Mouse (Mus musculus): ENCODE data around the gene Olfr506. TPM values are rescaled to one million over a fixed set of nuclear protein-coding genes. Genes with fewer than 3 reads are reported as not detected.
"Not testable (repeated sequence)": the region's sequence is repeated elsewhere in the genome, so short reads cannot be mapped to it uniquely, and the experiment has no call there.

The Olfr506 gene
- not detected in 2 replicates for polyA plus RNA-seq (2014; fragmentation: Nextera tagmentation; extraction: Ambion mirVana)

GRCm38 (mm10) chr7:108610487-108610886 is at the start of gene Olfr506:
TSS of gene Olfr506 (plus strand) at chr7:108610787.
- Histone ChIP-seq H3K4me1 (ENCODE audit: control insufficient read depth, insufficient read depth, low read length) (no peaks in the 10 kb centered on the region), H3K27me3 (ENCODE audit: control insufficient read depth, insufficient read depth, low read length) (no peaks in the 10 kb centered on the region), H3K36me3 (ENCODE audit: control insufficient read depth, insufficient read depth, low read length) (no peaks in the 10 kb centered on the region), H3K9me3 (ENCODE audit: control insufficient read depth, low read length) (no peaks in the 10 kb centered on the region), H3K27ac (ENCODE audit: low read depth, low read length) (no peak within 1 kb of the TSS), H3K9ac (ENCODE audit: low read length) (no peak within 1 kb of the TSS), H3K4me2 (ENCODE audit: low read depth) (no peak within 1 kb of the TSS), H3K4me3 (ENCODE audit: low read depth, low read length) (no peak within 1 kb of the TSS)
- DNase-seq (ENCODE audit: low spot score) (no peak), ATAC-seq (ENCODE audit: insufficient read depth, low FRiP score, low TSS enrichment) (no peak)

GRCm38 (mm10) chr7:108565693-108566092 is 44.9 kb upstream of the Olfr506 start, which contains the start of gene Olfr504:
TSS of gene Olfr504 (minus strand) at chr7:108565793.
- Histone ChIP-seq H3K36me3 (ENCODE audit: control insufficient read depth, insufficient read depth, low read length) (no peaks in the 10 kb centered on the region), H3K9ac (ENCODE audit: low read length) (no peak within 1 kb of the TSS), H3K4me2 (ENCODE audit: low read depth) (no peak within 1 kb of the TSS), H3K9me3 (ENCODE audit: control insufficient read depth, low read length) (no peaks in the 10 kb centered on the region), H3K27me3 (ENCODE audit: control insufficient read depth, insufficient read depth, low read length) (no peaks in the 10 kb centered on the region), H3K4me3 (ENCODE audit: low read depth, low read length) (no peak within 1 kb of the TSS), H3K4me1 (ENCODE audit: control insufficient read depth, insufficient read depth, low read length) (no peaks in the 10 kb centered on the region), H3K27ac (ENCODE audit: low read depth, low read length) (no peak within 1 kb of the TSS)
- no peak for ATAC-seq (ENCODE audit: insufficient read depth, low FRiP score, low TSS enrichment)
- WGBS, result 88% methylated on average over 1 of the region's 1 CpGs
- DNase-seq (ENCODE audit: low spot score), result no peak

- DNase-seq (ENCODE audit: low spot score), result no peak
- Histone ChIP-seq H3K9me3 (ENCODE audit: control insufficient read depth, low read length) (no peaks in the 10 kb centered on the region), H3K9ac (ENCODE audit: low read length) (no peak overlapping the region), H3K4me3 (ENCODE audit: low read depth, low read length) (no peak overlapping the region), H3K36me3 (ENCODE audit: control insufficient read depth, insufficient read depth, low read length) (no peaks in the 10 kb centered on the region), H3K27ac (ENCODE audit: low read depth, low read length) (no peak overlapping the region), H3K27me3 (ENCODE audit: control insufficient read depth, insufficient read depth, low read length) (no peaks in the 10 kb centered on the region), H3K4me2 (ENCODE audit: low read depth) (no peak overlapping the region), H3K4me1 (ENCODE audit: control insufficient read depth, insufficient read depth, low read length) (no peaks in the 10 kb centered on the region)
- no peak for ATAC-seq (ENCODE audit: insufficient read depth, low FRiP score, low TSS enrichment)
- 90% methylated on average over 1 of the region's 1 CpGs for WGBS
Measured at GRCm38 (mm10) chr7:108589797-108590196, 20.8 kb upstream of the Olfr506 start.

GRCm38 (mm10) chr7:108601916-108602315 is 8.7 kb upstream of the Olfr506 start:
- WGBS, result 84% methylated on average over 3 of the region's 3 CpGs
- not testable (repeated sequence) for H3K4me3 ChIP-seq (ENCODE audit: low read depth, low read length); DNase-seq (ENCODE audit: low spot score); H3K4me1 ChIP-seq (ENCODE audit: control insufficient read depth, insufficient read depth, low read length); H3K36me3 ChIP-seq (ENCODE audit: control insufficient read depth, insufficient read depth, low read length); H3K27me3 ChIP-seq (ENCODE audit: control insufficient read depth, insufficient read depth, low read length); ATAC-seq (ENCODE audit: insufficient read depth, low FRiP score, low TSS enrichment); H3K9ac ChIP-seq (ENCODE audit: low read length); H3K9me3 ChIP-seq (ENCODE audit: control insufficient read depth, low read length); H3K4me2 ChIP-seq (ENCODE audit: low read depth); H3K27ac ChIP-seq (ENCODE audit: low read depth, low read length)

- H3K9ac ChIP-seq (ENCODE audit: low read length), result no peak overlapping the region
- no peak for ATAC-seq (ENCODE audit: insufficient read depth, low FRiP score, low TSS enrichment)
Measured at GRCm38 (mm10) chr7:108614110-108614509, 3.5 kb downstream of the Olfr506 start.

GRCm38 (mm10) chr7:108616781-108617180 is 6.2 kb downstream of the Olfr506 start:
- not testable (repeated sequence) for DNase-seq (ENCODE audit: low spot score); H3K4me3 ChIP-seq (ENCODE audit: low read depth, low read length); H3K9ac ChIP-seq (ENCODE audit: low read length); H3K27ac ChIP-seq (ENCODE audit: low read depth, low read length); H3K36me3 ChIP-seq (ENCODE audit: control insufficient read depth, insufficient read depth, low read length); H3K4me1 ChIP-seq (ENCODE audit: control insufficient read depth, insufficient read depth, low read length); H3K27me3 ChIP-seq (ENCODE audit: control insufficient read depth, insufficient read depth, low read length); ATAC-seq (ENCODE audit: insufficient read depth, low FRiP score, low TSS enrichment); H3K4me2 ChIP-seq (ENCODE audit: low read depth); H3K9me3 ChIP-seq (ENCODE audit: control insufficient read depth, low read length)
- 63% methylated on average over 3 of the region's 3 CpGs for WGBS

More at GRCm38 (mm10) chr7:108614110-108614509, 3.5 kb downstream of the Olfr506 start:
- Histone ChIP-seq H3K9me3 (ENCODE audit: control insufficient read depth, low read length) (no peaks in the 10 kb centered on the region), H3K27ac (ENCODE audit: low read depth, low read length) (no peak overlapping the region), H3K4me2 (ENCODE audit: low read depth) (no peak overlapping the region), H3K4me3 (ENCODE audit: low read depth, low read length) (no peak overlapping the region), H3K27me3 (ENCODE audit: control insufficient read depth, insufficient read depth, low read length) (no peaks in the 10 kb centered on the region), H3K36me3 (ENCODE audit: control insufficient read depth, insufficient read depth, low read length) (no peaks in the 10 kb centered on the region), H3K4me1 (ENCODE audit: control insufficient read depth, insufficient read depth, low read length) (no peaks in the 10 kb centered on the region)
- DNase-seq (ENCODE audit: low spot score), result no peak
- 73% methylated on average over 2 of the region's 2 CpGs for WGBS

GRCm38 (mm10) chr7:108621514-108621913 is 10.9 kb downstream of the Olfr506 start, which contains the start of gene Olfr507:
TSS of gene Olfr507 (plus strand) at chr7:108621814.
- Histone ChIP-seq H3K27me3 (ENCODE audit: control insufficient read depth, insufficient read depth, low read length) (no peaks in the 10 kb centered on the region), H3K9me3 (ENCODE audit: control insufficient read depth, low read length) (no peaks in the 10 kb centered on the region), H3K9ac (ENCODE audit: low read length) (no peak within 1 kb of the TSS), H3K4me2 (ENCODE audit: low read depth) (no peak within 1 kb of the TSS), H3K36me3 (ENCODE audit: control insufficient read depth, insufficient read depth, low read length) (no peaks in the 10 kb centered on the region), H3K27ac (ENCODE audit: low read depth, low read length) (no peak within 1 kb of the TSS), H3K4me3 (ENCODE audit: low read depth, low read length) (no peak within 1 kb of the TSS), H3K4me1 (ENCODE audit: control insufficient read depth, insufficient read depth, low read length) (no peaks in the 10 kb centered on the region)
- WGBS, result 78% methylated on average over 2 of the region's 2 CpGs
- DNase-seq (ENCODE audit: low spot score) (no peak), ATAC-seq (ENCODE audit: insufficient read depth, low FRiP score, low TSS enrichment) (no peak)

- no peak within 1 kb of the TSS for H3K4me2 ChIP-seq (ENCODE audit: low read depth)
Measured at GRCm38 (mm10) chr7:108629694-108630093, 19.1 kb downstream of the Olfr506 start, which contains the start of gene Olfr508. TSS of gene Olfr508 (plus strand) at chr7:108629994.

GRCm38 (mm10) chr7:108651806-108652205 is 41.2 kb downstream of the Olfr506 start, which contains the start of gene Olfr509:
TSS of gene Olfr509 (minus strand) at chr7:108651906.
- no peak for DNase-seq (ENCODE audit: low spot score)
- ATAC-seq (ENCODE audit: insufficient read depth, low FRiP score, low TSS enrichment), result no peak

More at GRCm38 (mm10) chr7:108629694-108630093, 19.1 kb downstream of the Olfr506 start, which contains the start of gene Olfr508:
- Histone ChIP-seq H3K4me1 (ENCODE audit: control insufficient read depth, insufficient read depth, low read length) (no peaks in the 10 kb centered on the region), H3K9me3 (ENCODE audit: control insufficient read depth, low read length) (no peaks in the 10 kb centered on the region), H3K36me3 (ENCODE audit: control insufficient read depth, insufficient read depth, low read length) (no peaks in the 10 kb centered on the region), H3K9ac (ENCODE audit: low read length) (no peak within 1 kb of the TSS), H3K27me3 (ENCODE audit: control insufficient read depth, insufficient read depth, low read length) (no peaks in the 10 kb centered on the region), H3K27ac (ENCODE audit: low read depth, low read length) (no peak within 1 kb of the TSS), H3K4me3 (ENCODE audit: low read depth, low read length) (no peak within 1 kb of the TSS)
- DNase-seq (ENCODE audit: low spot score) (no peak), ATAC-seq (ENCODE audit: insufficient read depth, low FRiP score, low TSS enrichment) (no peak)
- WGBS, result 86% methylated on average over 3 of the region's 3 CpGs

More at GRCm38 (mm10) chr7:108651806-108652205, 41.2 kb downstream of the Olfr506 start, which contains the start of gene Olfr509:
- Histone ChIP-seq H3K36me3 (ENCODE audit: control insufficient read depth, insufficient read depth, low read length) (no peaks in the 10 kb centered on the region), H3K27ac (ENCODE audit: low read depth, low read length) (no peak within 1 kb of the TSS), H3K9ac (ENCODE audit: low read length) (no peak within 1 kb of the TSS), H3K9me3 (ENCODE audit: control insufficient read depth, low read length) (no peaks in the 10 kb centered on the region), H3K27me3 (ENCODE audit: control insufficient read depth, insufficient read depth, low read length) (no peaks in the 10 kb centered on the region), H3K4me3 (ENCODE audit: low read depth, low read length) (no peak within 1 kb of the TSS), H3K4me2 (ENCODE audit: low read depth) (no peak within 1 kb of the TSS), H3K4me1 (ENCODE audit: control insufficient read depth, insufficient read depth, low read length) (no peaks in the 10 kb centered on the region)
